Mouse (Mus musculus): ENCODE results near the gene Hid1. TPM values are rescaled to one million over a fixed set of nuclear protein-coding genes. Genes with fewer than 3 reads are reported as not detected.
A peak's percentile ranks its signal among the peaks of the same experiment; 100 is the strongest.

The Hid1 gene
- total RNA-seq, 2 experiments from 2014 or later = 98.7 to 101 TPM

GRCm38 (mm10) chr11:115348681-115349248, 18.8 kb downstream of the Hid1 start:
- no peak for DNase-seq (ENCODE audit: low spot score in 2 of 2)
- intact Hi-C loops (cut with DNase I) = no loop called here

GRCm38 (mm10) chr11:115345515-115345914, 22.0 kb downstream of the Hid1 start:
- intact Hi-C loops (cut with DNase I) = no loop called here
- no peak for DNase-seq (ENCODE audit: low spot score in 2 of 2)

DNA sequence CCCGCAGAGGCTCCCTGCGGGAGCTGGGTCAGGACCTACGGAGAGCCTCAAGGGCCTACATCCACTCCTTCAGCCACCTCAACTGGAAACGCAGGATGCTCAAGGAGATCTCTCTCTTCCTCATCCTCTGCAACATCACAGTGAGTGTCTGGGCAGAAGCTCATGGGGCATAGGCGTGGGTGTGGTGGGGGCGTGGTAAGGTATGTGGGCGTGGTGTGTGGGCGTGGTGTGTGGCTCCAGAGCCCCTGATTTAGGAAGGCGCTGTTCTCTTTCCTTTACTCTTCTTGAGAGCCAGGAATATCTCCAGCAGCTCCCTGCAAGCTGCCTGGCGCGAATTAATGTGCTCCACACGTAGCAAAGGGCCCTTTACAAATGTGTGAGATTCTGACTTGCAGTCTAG, 22.6 kb downstream of the Hid1 start:
- peak; percentile 32 to 36 for DNase-seq (ENCODE audit: low spot score in 2 of 2)
- intact Hi-C loops (cut with DNase I) = no loop called here

GRCm38 (mm10) chr11:115341866-115342265, 25.7 kb downstream of the Hid1 start:
- DNase-seq (ENCODE audit: low spot score in 2 of 2) = no peak
- intact Hi-C loops (cut with DNase I) = no loop called here

GRCm38 (mm10) chr11:115341246-115341645, 26.3 kb downstream of the Hid1 start:
- intact Hi-C loops (cut with DNase I) = no loop called here

DNA sequence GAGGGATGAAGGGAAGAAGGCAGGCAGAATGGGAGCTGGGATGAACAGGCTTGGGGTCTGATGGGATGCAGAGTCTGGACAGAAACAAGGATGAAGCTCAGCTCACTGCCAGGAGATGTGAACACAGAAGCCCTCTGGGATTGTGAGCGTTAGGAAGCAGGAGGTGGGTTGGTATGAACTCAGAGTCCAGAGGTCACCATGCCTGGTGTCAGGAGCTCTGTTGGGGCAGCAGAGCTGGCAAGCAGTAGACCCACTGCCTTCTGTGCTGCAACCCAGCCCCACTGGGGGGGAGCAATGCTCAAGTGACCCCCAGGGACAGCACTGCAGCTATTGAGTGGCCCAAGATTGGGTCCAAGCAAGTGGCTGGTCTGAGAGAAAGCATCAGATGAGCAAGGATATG, 29.7 kb downstream of the Hid1 start:
- no peak for DNase-seq (ENCODE audit: low spot score in 2 of 2)
- intact Hi-C loops (cut with DNase I) = no loop called here

More at GRCm38 (mm10) chr11:115341246-115341645, 26.3 kb downstream of the Hid1 start:
- DNase-seq (ENCODE audit: low spot score in 2 of 2) = no peak

DNA sequence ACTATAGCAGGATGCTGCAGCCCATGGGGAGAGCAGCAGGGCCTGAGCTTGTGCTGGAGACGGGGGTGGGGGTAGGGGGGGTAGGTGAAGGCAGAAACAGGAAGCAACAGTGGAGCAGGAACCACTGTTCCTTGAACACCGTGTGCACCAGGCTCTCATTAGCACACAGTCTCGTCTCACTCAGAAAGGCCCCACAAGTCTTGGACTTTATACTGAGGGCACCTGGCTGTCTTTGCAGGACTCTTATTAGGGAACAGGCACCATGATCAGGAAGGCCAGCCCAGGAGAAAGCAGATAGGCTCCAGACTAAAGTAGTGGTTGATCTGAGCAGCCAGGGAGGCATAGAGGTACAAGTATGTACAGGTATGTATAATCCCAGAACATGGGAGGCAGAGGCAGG, 30.2 kb downstream of the Hid1 start:
- intact Hi-C loops (cut with DNase I) = no loop called here
- no peak for DNase-seq (ENCODE audit: low spot score in 2 of 2)

DNA sequence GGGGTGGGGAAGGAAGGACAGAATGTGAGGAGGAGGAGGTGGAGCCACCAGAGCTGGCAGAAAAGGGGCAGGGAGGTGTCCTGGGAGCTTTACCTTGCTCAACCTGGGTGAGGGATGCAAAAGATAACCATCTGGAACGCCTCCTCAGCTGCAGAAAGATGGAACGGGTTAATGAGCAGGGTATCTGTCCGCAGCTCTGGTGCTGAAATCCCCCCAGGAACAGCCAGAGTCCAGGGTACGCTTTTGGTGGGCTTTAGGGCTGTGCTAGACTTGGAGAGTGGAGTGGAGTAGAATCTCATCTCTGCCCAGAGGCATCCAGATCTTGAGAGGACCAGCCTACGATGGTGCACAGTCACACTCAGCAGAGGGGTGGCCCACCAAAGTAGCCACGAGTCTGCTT, 31.4 kb downstream of the Hid1 start:
- intact Hi-C loops (cut with DNase I) = no loop called here
- DNase-seq (ENCODE audit: low spot score in 2 of 2) = no peak

- intact Hi-C loops (cut with DNase I) = no loop called here
- DNase-seq (ENCODE audit: low spot score in 2 of 2) = no peak
Measured at GRCm38 (mm10) chr11:115335223-115335622, 32.3 kb downstream of the Hid1 start.

DNA sequence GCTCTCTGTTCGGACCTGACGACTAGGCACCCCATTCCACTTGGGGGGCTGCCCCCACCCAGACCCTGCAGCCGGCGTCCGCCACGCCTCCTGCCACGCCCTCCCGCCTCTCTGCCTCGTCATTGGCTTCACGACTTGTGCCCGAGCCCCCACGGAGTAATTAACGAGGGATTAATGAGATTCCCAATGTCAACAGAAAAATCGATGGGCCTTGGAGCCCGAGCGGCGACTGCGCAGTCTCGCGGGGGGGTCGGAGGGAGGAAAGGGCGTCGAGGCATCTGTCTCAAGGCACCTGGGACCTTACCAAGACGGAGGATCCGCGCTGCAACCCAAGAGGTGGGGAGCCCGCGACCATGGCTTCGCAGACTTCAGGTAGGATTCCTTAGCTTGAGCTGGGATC, 33.0 kb downstream of the Hid1 start, which contains the start of gene Otop3:
TSS of gene Otop3 (plus strand) at position 201 of the 400 bp plus-strand sequence.
- no peak for DNase-seq (ENCODE audit: low spot score in 2 of 2)
- intact Hi-C loops (cut with DNase I) = no loop called here

DNA sequence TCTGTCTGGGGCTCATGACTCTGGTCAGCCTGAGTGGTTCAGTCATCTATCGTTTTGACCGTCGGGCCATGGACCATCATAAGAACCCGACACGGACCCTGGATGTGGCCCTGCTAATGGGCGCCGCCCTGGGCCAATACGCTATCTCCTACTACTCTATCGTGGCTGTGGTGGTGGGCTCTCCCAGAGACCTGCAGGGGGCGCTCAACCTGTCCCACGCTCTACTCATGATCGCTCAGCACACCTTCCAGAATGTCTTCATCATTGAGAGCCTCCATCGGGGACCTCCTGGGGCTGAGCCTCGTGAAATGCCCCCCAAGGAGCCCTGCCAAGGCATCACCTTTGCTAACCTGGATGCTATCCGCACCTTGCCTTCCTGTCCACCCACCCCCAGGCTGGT, 38.2 kb downstream of the Hid1 start:
- intact Hi-C loops (cut with DNase I) = no loop called here
- DNase-seq (ENCODE audit: low spot score in 2 of 2) = no peak

DNA sequence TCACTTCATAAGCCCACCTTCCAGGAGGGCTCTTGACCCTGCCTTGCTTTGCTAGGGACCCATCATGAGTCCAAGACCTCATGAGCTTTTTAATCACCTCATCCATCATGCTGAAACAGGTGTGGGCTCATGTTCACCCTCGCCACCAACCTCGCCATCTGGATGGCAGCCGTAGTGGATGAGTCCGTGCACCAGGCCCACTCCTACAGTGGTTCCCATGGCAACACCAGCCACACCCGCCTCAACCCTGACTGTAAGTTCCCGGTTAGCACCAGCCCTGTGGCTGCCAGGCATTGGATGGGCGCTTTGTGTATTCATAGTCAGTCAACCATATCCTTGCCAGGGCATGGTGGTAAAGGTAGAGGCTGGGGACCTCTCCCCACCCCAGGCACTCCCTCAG, 40.8 kb downstream of the Hid1 start:
- DNase-seq (ENCODE audit: low spot score in 2 of 2) = peak; percentile 22 to 45
- intact Hi-C loops (cut with DNase I) = no loop called here

GRCm38 (mm10) chr11:115323354-115323753, 44.2 kb downstream of the Hid1 start:
- DNase-seq (ENCODE audit: low spot score in 2 of 2) = no peak
- intact Hi-C loops (cut with DNase I) = no loop called here

- intact Hi-C loops (cut with DNase I) = loop anchor here (1.0 kb wide), 1 partner anchor 32 kb away; no protein-coding TSS in a partner anchor
Measured at GRCm38 (mm10) chr11:115321906-115322693, 45.5 kb downstream of the Hid1 start, which contains the start of gene Ush1g. TSS of gene Ush1g (minus strand) at chr11:115322041.

DNA sequence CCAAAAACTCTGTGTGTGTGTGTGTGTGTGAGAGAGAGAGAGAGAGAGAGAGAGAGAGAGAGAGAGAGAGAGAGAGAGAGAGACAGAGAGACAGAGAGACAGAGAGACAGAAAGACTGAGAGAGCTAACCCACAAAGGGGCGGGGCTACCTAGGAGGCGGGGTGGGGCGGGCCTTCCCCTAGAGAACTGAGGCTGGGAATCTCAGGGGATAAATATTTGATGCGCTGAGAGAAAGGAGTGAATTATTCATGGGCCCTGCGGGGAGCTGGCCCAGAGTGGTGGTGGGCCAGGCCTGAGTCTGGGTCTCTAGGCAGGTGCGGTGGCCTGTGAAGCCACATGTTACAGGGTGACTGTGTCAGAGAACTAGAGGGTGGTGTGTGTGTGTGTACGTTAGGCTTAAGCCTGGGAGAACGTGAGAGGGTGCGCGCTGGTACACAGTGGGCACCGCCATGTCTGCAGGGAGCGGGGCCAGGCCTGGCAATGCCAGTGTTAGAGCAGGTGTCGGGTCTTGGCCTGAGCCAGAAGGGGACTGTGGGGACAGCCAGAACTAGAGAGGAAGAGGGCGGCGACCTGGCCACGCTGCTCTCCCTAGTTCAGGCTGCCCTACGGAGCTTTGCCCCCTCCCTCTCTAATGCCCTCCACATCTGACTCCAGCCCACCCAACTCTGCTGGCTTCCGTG, 47.7 kb downstream of the Hid1 start:
- intact Hi-C loops (cut with DNase I) = no loop called here
- no peak for DNase-seq (ENCODE audit: low spot score in 2 of 2)

More at GRCm38 (mm10) chr11:115321906-115322693, 45.5 kb downstream of the Hid1 start, which contains the start of gene Ush1g:
- DNase-seq (ENCODE audit: low spot score in 2 of 2) = peak in 1 of 2 experiments; percentile 39

- peak in 1 of 2 experiments; percentile 21 for DNase-seq (ENCODE audit: low spot score in 2 of 2)
- intact Hi-C loops (cut with DNase I) = no loop called here
Measured at GRCm38 (mm10) chr11:115318245-115319027, 49.1 kb downstream of the Hid1 start.

GRCm38 (mm10) chr11:115317204-115317603, 50.4 kb downstream of the Hid1 start:
- intact Hi-C loops (cut with DNase I) = no loop called here
- DNase-seq (ENCODE audit: low spot score in 2 of 2) = no peak

DNA sequence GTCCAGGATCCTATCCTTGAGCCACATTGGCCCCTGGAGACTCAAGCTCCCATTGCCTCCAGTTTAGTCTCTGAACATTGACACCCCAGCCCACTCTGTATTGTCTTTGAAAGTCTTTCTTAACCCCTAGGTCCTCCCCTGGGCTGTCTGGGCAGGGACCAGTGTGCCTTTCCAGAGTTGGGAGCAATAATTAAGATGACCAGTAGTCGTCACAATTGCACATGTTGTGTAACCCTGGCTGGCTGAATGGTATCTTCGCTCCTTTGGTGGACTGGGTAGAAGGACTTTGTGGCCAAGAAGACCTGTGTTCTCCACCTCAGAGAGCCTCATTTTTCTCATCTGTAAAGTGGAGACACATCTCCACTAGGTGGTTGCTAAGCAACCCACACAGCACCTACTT, 53.3 kb downstream of the Hid1 start:
- intact Hi-C loops (cut with DNase I) = no loop called here
- no peak for DNase-seq (ENCODE audit: low spot score in 2 of 2)

GRCm38 (mm10) chr11:115308781-115309180, 58.8 kb downstream of the Hid1 start:
- no peak for DNase-seq (ENCODE audit: low spot score in 2 of 2)
- intact Hi-C loops (cut with DNase I) = no loop called here

- DNase-seq (ENCODE audit: low spot score in 2 of 2) = no peak
- intact Hi-C loops (cut with DNase I) = no loop called here
Measured at GRCm38 (mm10) chr11:115306863-115307262, 60.7 kb downstream of the Hid1 start, which contains the start of gene Otop2. TSS of gene Otop2 (plus strand) at chr11:115307163.
